Mouse (Mus musculus) MEL (cell line): Measurements from ENCODE around the gene Atp5d. TPM values are rescaled to one million over a fixed set of nuclear protein-coding genes. Genes with fewer than 3 reads are reported as not detected.

Experiments used
- DNase-seq: peaks from one replicate; pipeline ENCODE4 v3.0.0; 2011; ENCODE audit warnings: low read depth, low spot score
- H3K27ac ChIP-seq: 2 replicates; pipeline ENCODE4 v1.5.1; 2012; ENCODE audit warnings: low read depth, mild to moderate bottlenecking, control low read depth, low read length, moderate library complexity; ENCODE audit not compliant: control insufficient read depth
- H3K27me3 ChIP-seq, 2 experiments: fragments of 150-350 bp in 1 of 2; sonication (generic) in 1 of 2; 2 replicates each; pipeline ENCODE4 v1.6.1; 2012; ENCODE audit warnings: low read length in 2 of 2, mild to moderate bottlenecking in 2 of 2, improper control_type of control experiment in 1 of 2, moderate library complexity in 1 of 2; ENCODE audit not compliant: insufficient read depth in 2 of 2, control insufficient read depth in 1 of 2
- H3K36me3 ChIP-seq, 2 experiments: 2 replicates each; pipeline ENCODE4 v1.6.1; 2012 to 2014; ENCODE audit warnings: low read length in 2 of 2, improper control_type of control experiment in 1 of 2, inconsistent platforms in 1 of 2, mild to moderate bottlenecking in 1 of 2; ENCODE audit not compliant: insufficient read depth in 2 of 2, control insufficient read depth in 1 of 2
- H3K4me1 ChIP-seq, 2 experiments: fragments of 150-350 bp in 1 of 2; sonication (generic) in 1 of 2; 2 replicates each; pipeline ENCODE4 v1.6.1; 2012; ENCODE audit warnings: low read length in 2 of 2, improper control_type of control experiment in 1 of 2, mild to moderate bottlenecking in 1 of 2; ENCODE audit not compliant: insufficient read depth in 2 of 2, control insufficient read depth in 1 of 2
- H3K4me3 ChIP-seq, 2 experiments: fragments of 150-350 bp in 1 of 2; sonication (generic) in 1 of 2; 2 replicates each; pipeline ENCODE4 v1.5.1; 2012; ENCODE audit warnings: low read depth in 2 of 2, low read length in 2 of 2, mild to moderate bottlenecking in 2 of 2, moderate library complexity in 2 of 2, control low read depth in 1 of 2, improper control_type of control experiment in 1 of 2; ENCODE audit not compliant: control insufficient read depth in 1 of 2, insufficient read depth in 1 of 2
- H3K79me2 ChIP-seq: 2 replicates; pipeline ENCODE4 v1.6.1; 2012; ENCODE audit warnings: mild to moderate bottlenecking, low read length, moderate library complexity; ENCODE audit not compliant: control insufficient read depth, poor library complexity, insufficient read depth
- H3K9ac ChIP-seq: 2 replicates; pipeline ENCODE4 v1.6.1; 2012; ENCODE audit warnings: low read depth, mild to moderate bottlenecking, control low read depth, low read length, moderate library complexity; ENCODE audit not compliant: control insufficient read depth, poor library complexity, severe bottlenecking
- H3K9me3 ChIP-seq: fragments of 150-350 bp; sonication (generic); replicated peaks from 2 replicates; pipeline ENCODE4 v1.6.1; 2012; ENCODE audit warnings: mild to moderate bottlenecking, low read length, improper control_type of control experiment, moderate library complexity; ENCODE audit not compliant: insufficient read depth
- CHD1 ChIP-seq: IDR thresholded peaks from 2 replicates; pipeline ENCODE4 v1.6.1; 2012; ENCODE audit warnings: low read depth, mild to moderate bottlenecking, inconsistent platforms, low read length, improper control_type of control experiment
- CTCF ChIP-seq, 3 experiments: IDR thresholded peaks in 2 of 3; conservative IDR thresholded peaks in 1 of 3; 2 replicates each; pipeline ENCODE4 v1.5.1; 2011 to 2012; ENCODE audit warnings: low read length in 3 of 3, low read depth in 2 of 3, mild to moderate bottlenecking in 2 of 3, improper control_type of control experiment in 1 of 3, inconsistent platforms in 1 of 3, mixed read lengths in 1 of 3, moderate library complexity in 1 of 3; ENCODE audit not compliant: control insufficient read depth in 1 of 3, insufficient read depth in 1 of 3, poor library complexity in 1 of 3, severe bottlenecking in 1 of 3
- ELF1 ChIP-seq: IDR thresholded peaks from 2 replicates; pipeline ENCODE4 v1.6.1; 2014; ENCODE audit warnings: low read depth, mild to moderate bottlenecking, inconsistent platforms, low read length, improper control_type of control experiment, moderate library complexity
- ETS1 ChIP-seq: IDR thresholded peaks from 2 replicates; pipeline ENCODE4 v1.6.1; 2012; ENCODE audit warnings: low read depth, mild to moderate bottlenecking, inconsistent platforms, low read length, improper control_type of control experiment, moderate library complexity
- JUND ChIP-seq: IDR thresholded peaks from 2 replicates; pipeline ENCODE4 v1.6.1; 2011; ENCODE audit warnings: low read depth, mild to moderate bottlenecking, improper control_type of control experiment, low read length
- MAFK ChIP-seq: IDR thresholded peaks from 2 replicates; pipeline ENCODE4 v1.6.1; 2011; ENCODE audit warnings: low read depth, mild to moderate bottlenecking, low read length, improper control_type of control experiment, borderline replicate concordance
- MAX ChIP-seq: IDR thresholded peaks from 2 replicates; pipeline ENCODE4 v1.6.1; 2011; ENCODE audit warnings: low read length, improper control_type of control experiment
- MYB ChIP-seq: IDR thresholded peaks from 2 replicates; pipeline ENCODE4 v1.6.1; 2011; ENCODE audit warnings: mild to moderate bottlenecking, low read depth, low read length, improper control_type of control experiment
- NELFE ChIP-seq: IDR thresholded peaks from 2 replicates; pipeline ENCODE4 v1.6.1; 2011; ENCODE audit warnings: low read depth, low read length, improper control_type of control experiment
- NRF1 ChIP-seq: IDR thresholded peaks from 2 replicates; pipeline ENCODE4 v1.6.1; 2014; ENCODE audit warnings: low read depth, mild to moderate bottlenecking, inconsistent platforms, low read length, improper control_type of control experiment, moderate library complexity; ENCODE audit not compliant: poor library complexity, insufficient read depth, severe bottlenecking
- POLR2A ChIP-seq, 2 experiments: IDR thresholded peaks; 2 replicates each; pipeline ENCODE4 v1.6.1; 2011 to 2012; ENCODE audit warnings: low read length in 2 of 2, mild to moderate bottlenecking in 2 of 2, control low read depth in 1 of 2, improper control_type of control experiment in 1 of 2, low read depth in 1 of 2, moderate library complexity in 1 of 2; ENCODE audit not compliant: control insufficient read depth in 1 of 2, insufficient read depth in 1 of 2, poor library complexity in 1 of 2
- POLR2AphosphoS5 ChIP-seq: IDR thresholded peaks from 2 replicates; pipeline ENCODE4 v1.6.1; 2012; ENCODE audit warnings: low read depth, borderline replicate concordance, mild to moderate bottlenecking, inconsistent platforms, low read length, moderate library complexity, mixed read lengths
- RAD21 ChIP-seq: IDR thresholded peaks from 2 replicates; pipeline ENCODE4 v1.6.1; 2011; ENCODE audit warnings: mild to moderate bottlenecking, low read depth, low read length, improper control_type of control experiment
- RCOR1 ChIP-seq: IDR thresholded peaks from 2 replicates; pipeline ENCODE4 v1.6.1; 2012; ENCODE audit warnings: low read depth, mild to moderate bottlenecking, inconsistent platforms, low read length, improper control_type of control experiment
- SMC3 ChIP-seq: IDR thresholded peaks from 2 replicates; pipeline ENCODE4 v1.6.1; 2011; ENCODE audit warnings: low read depth, low read length, improper control_type of control experiment
- TCF12 ChIP-seq: IDR thresholded peaks from 2 replicates; pipeline ENCODE4 v1.6.1; 2014; ENCODE audit warnings: low read depth, mild to moderate bottlenecking, inconsistent platforms, low read length, improper control_type of control experiment, moderate library complexity
- UBTF ChIP-seq: IDR thresholded peaks from 2 replicates; pipeline ENCODE4 v1.6.1; 2012; ENCODE audit warnings: low read depth, mild to moderate bottlenecking, inconsistent platforms, low read length, improper control_type of control experiment, moderate library complexity, borderline replicate concordance; ENCODE audit not compliant: insufficient read depth
- USF1 ChIP-seq: IDR thresholded peaks from 2 replicates; pipeline ENCODE4 v1.6.1; 2014; ENCODE audit warnings: low read depth, mild to moderate bottlenecking, inconsistent platforms, low read length, improper control_type of control experiment, moderate library complexity
- ZMIZ1 ChIP-seq: IDR thresholded peaks from 2 replicates; pipeline ENCODE4 v1.6.1; 2012; ENCODE audit warnings: low read depth, mild to moderate bottlenecking, inconsistent platforms, low read length, improper control_type of control experiment, moderate library complexity
- ZNF384 ChIP-seq: IDR thresholded peaks from 2 replicates; pipeline ENCODE4 v1.6.1; 2012; ENCODE audit warnings: low read depth, mild to moderate bottlenecking, inconsistent platforms, low read length, improper control_type of control experiment
- polyA plus RNA-seq, 2 experiments: library from polyadenylated mRNA; stranded (reverse) in 1 of 2; unstranded in 1 of 2; fragments of >175 nt in 1 of 2; fragments of >200 nt in 1 of 2; gene quantifications; 2 replicates each; pipeline versions ENCODE4 v1.2.1 to v1.2.4; 2012; ENCODE audit warnings: low replicate concordance in 2 of 2, low read depth in 1 of 2; ENCODE audit not compliant: insufficient read length in 2 of 2, insufficient read depth in 1 of 2, missing spikeins in 1 of 2
- total RNA-seq: library from RNA; depleted of rRNA; stranded (reverse); fragments of 300-350 nt; gene quantifications from 2 replicates; pipeline ENCODE4 v1.2.3, GENCODE M21; 2012

Atp5d gene
- total and polyA plus RNA-seq, 3 experiments: 300 to 657 (median 308) TPM

DNA sequence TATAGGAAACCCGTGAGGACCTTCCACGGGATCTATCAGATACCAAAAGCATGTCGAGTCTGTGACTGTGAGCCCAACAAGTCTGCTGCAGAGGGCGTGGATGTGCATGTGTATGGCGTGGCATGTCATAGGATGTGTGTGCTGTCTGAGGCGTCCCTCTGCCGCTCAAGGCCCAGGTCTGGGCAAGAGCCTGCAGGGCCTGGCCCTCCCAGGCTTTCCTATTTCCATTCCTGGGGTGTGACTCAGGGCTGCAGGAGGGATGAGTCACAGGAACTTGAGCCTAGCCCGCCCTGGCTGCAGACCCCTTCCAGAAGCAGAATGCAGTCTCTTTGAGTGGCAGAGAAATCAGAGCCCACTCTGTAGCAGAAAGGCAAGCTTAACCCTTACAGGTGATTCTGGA, 25.3 kb downstream of the Atp5d start:
- H3K4me3 ChIP-seq: no peak overlapping the region
- peaks cover 7% of the 10 kb centered on the region; the same call in 1 of the 2 replicates for H3K79me2 ChIP-seq
- peak; percentile 22 for DNase-seq
- H3K9ac ChIP-seq: no peak overlapping the region
- no peaks in the 10 kb centered on the region for H3K9me3 ChIP-seq
- H3K36me3 ChIP-seq: peaks cover 0 to 12% of the 10 kb centered on the region in 2 experiments; a peak in 2 of 4 replicates
- H3K4me1 ChIP-seq: peaks cover 6 to 33% of the 10 kb centered on the region in 2 experiments
- H3K27me3 ChIP-seq: no peaks in the 10 kb centered on the region
- H3K27ac ChIP-seq: no peak overlapping the region
- no peak for TF ChIP-seq ETS1
- peak; percentile 42; the same call in 1 of the 2 replicates for TF ChIP-seq ZNF384

- Histone ChIP-seq H3K79me2 (peaks cover 8% of the 10 kb centered on the region; the same call in 1 of the 2 replicates), H3K4me3 (peak overlapping the region; percentile 44 to 52), H3K27ac (no peak overlapping the region), H3K9ac (peak overlapping the region; percentile 53), H3K4me1 (peaks cover 4 to 29% of the 10 kb centered on the region in 2 experiments), H3K27me3 (no peaks in the 10 kb centered on the region), H3K36me3 (peaks cover 0 to 12% of the 10 kb centered on the region in 2 experiments; a peak in 2 of 4 replicates), H3K9me3 (no peaks in the 10 kb centered on the region)
- DNase-seq: peak; percentile 17
- no peak for TF ChIP-seq RCOR1
- no peak for TF ChIP-seq ZNF384
- TF ChIP-seq USF1: no peak
- TF ChIP-seq CHD1: no peak
- no peak for TF ChIP-seq POLR2A (IDR thresholded peaks at IDR 0.05; ENCODE audit: control insufficient read depth in 1 of 2, insufficient read depth in 1 of 2, low read depth in 1 of 2, low read length in 2 of 2, poor library complexity in 1 of 2)
- no peak for TF ChIP-seq TCF12
- TF ChIP-seq MAFK: no peak
- TF ChIP-seq POLR2AphosphoS5: no peak
- TF ChIP-seq JUND: no peak
- TF ChIP-seq CTCF (IDR thresholded peaks at IDR 0.05 in 2 of 3, conservative IDR thresholded peaks at IDR 0.05 in 1 of 3; ENCODE audit: control insufficient read depth in 1 of 3, insufficient read depth in 1 of 3, low read depth in 2 of 3, low read length in 3 of 3, poor library complexity in 1 of 3, severe bottlenecking in 1 of 3): no peak
- no peak for TF ChIP-seq ZMIZ1
- no peak for TF ChIP-seq ELF1
- no peak for TF ChIP-seq UBTF
- no peak for TF ChIP-seq NELFE
- no peak for TF ChIP-seq RAD21
- TF ChIP-seq SMC3: no peak
- no peak for TF ChIP-seq NRF1
- TF ChIP-seq MAX: no peak
- TF ChIP-seq MYB: no peak
These were observed 25.9 kb downstream of the Atp5d start for GRCm38 (mm10) chr10:80164161-80164997.
